Mouse (Mus musculus): ENCODE data around the gene Igfbp7.

DNA sequence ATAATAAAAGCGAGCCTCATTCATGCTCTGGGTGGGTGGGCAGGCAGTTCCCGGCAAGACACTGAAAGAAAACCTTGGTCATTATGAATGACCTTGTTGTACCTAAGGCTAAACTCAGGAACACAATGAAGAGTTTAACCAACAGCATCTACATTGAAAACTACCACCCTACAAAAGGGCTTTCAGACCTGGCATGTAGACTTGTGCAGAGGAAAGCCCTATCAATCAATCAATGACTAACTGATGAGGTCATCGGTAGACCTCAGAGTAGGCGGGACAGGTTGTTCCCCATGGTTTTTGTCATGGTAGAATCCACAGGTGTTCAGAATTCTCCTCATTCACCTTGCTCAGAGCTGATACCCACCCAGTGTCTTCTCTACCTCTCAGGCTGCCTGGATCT is 47.9 kb downstream of the Igfbp7 start:
- TF ChIP-seq CTCF (IDR thresholded peaks at IDR 0.05; ENCODE audit: insufficient read depth, low read length) (no peak), POLR2A (IDR thresholded peaks at IDR 0.05; ENCODE audit: borderline replicate concordance, extremely low read depth, low read depth, low read length) (no peak)

Measured in lung, adult 2 months (tissue).